Mouse (Mus musculus): ENCODE measurements around the gene Gm49368. TPM values are rescaled to one million over a fixed set of nuclear protein-coding genes. Genes with fewer than 3 reads are reported as not detected.

Gene Gm49368
- polyA plus RNA-seq, 1 experiment from 2014 or later = not detected

DNA sequence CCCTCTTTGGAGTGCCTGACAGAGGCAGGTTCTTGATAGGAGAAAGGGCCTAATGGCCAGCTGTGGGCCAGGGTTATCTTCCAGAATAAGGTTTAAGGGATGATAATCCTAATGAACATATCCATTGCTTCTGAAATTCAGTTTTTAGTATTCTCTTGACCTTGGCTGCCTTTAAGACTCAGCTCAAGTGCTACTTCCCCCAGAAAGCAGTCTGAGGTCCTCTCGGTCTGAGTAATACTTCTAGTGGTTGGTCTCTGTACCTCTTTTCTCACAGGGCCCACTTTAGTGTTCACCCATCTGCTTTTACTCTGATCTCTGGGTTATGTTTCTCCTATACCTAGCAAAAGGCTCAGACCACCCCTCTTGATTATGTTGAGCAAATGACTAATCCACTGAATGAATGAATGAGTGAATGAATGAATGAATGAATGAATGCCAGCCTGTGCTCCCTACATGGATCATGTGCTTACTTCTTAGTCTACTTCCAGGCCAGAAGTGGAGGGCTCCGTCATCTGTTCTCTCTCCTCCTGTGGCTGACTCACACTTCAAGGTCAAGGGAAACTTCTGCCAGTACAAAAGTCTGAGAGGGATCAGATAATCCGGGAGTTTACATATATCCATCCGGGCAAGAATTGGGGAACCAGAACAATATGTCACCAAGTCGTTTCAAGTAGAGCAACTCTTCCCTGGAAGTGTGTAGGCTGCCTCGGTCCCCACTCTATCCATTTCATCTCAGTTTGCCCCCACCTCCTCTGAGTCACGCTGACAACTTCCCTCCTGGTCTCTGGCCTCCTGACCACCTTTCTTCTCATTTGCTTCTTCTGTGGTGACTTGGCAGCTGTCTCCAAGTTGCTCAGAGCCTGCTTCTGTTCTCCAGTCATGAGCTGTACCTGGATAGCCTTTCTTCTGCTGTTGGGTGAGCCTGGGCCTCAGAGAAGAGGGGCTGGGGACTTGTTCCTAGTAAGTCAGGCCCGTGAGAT, 66.5 kb downstream of the Gm49368 start, which contains the start of gene Itgax:
TSS of gene Itgax (plus strand) at position 807 of the 980 bp plus-strand sequence.
- H3K4me3 ChIP-seq (ENCODE audit: low read depth, low read length) = no peak within 1 kb of the TSS
- no peaks in the 10 kb centered on the region for H3K36me3 ChIP-seq (ENCODE audit: control insufficient read depth, insufficient read depth, low read length)
- WGBS = 89% methylated on average over 8 of the region's 8 CpGs
- H3K9ac ChIP-seq (ENCODE audit: low read length) = no peak within 1 kb of the TSS
- no peaks in the 10 kb centered on the region for H3K9me3 ChIP-seq (ENCODE audit: control insufficient read depth, low read length)
- no peak within 1 kb of the TSS for H3K27ac ChIP-seq (ENCODE audit: low read depth, low read length)
- H3K27me3 ChIP-seq (ENCODE audit: control insufficient read depth, insufficient read depth, low read length) = no peaks in the 10 kb centered on the region
- H3K4me1 ChIP-seq (ENCODE audit: control insufficient read depth, insufficient read depth, low read length) = no peaks in the 10 kb centered on the region
- no peak for DNase-seq (ENCODE audit: low spot score)
- no peak within 1 kb of the TSS for H3K4me2 ChIP-seq (ENCODE audit: low read depth)
- ATAC-seq (ENCODE audit: insufficient read depth, low FRiP score, low TSS enrichment) = no peak

DNA sequence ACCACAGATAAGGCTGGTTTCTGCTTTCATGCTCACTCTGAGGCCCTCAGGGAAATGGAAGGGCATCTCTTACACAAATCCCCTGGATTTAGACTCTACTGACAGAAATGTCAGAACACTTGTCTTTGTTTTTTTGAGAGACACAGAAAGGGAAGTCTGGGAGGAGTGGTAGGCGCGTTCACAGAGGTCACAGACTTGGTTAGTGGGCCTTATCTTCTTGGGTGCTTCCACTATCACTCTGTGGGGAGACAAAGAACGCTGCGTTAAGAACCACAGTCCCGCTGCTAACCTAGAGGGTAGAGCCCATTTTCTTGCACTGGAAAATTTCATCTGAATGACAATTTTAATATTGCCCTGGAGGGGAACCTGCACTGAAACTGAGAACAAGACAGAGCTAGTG, 69.7 kb downstream of the Gm49368 start:
- Histone ChIP-seq H3K4me1 (ENCODE audit: control insufficient read depth, insufficient read depth, low read length) (no peaks in the 10 kb centered on the region), H3K4me2 (ENCODE audit: low read depth) (no peak overlapping the region), H3K36me3 (ENCODE audit: control insufficient read depth, insufficient read depth, low read length) (no peaks in the 10 kb centered on the region), H3K27ac (ENCODE audit: low read depth, low read length) (no peak overlapping the region), H3K9ac (ENCODE audit: low read length) (no peak overlapping the region), H3K4me3 (ENCODE audit: low read depth, low read length) (no peak overlapping the region), H3K27me3 (ENCODE audit: control insufficient read depth, insufficient read depth, low read length) (no peaks in the 10 kb centered on the region), H3K9me3 (ENCODE audit: control insufficient read depth, low read length) (no peaks in the 10 kb centered on the region)
- WGBS = 88% methylated on average over 5 of the region's 5 CpGs
- no peak for DNase-seq (ENCODE audit: low spot score)
- ATAC-seq (ENCODE audit: insufficient read depth, low FRiP score, low TSS enrichment) = no peak

DNA sequence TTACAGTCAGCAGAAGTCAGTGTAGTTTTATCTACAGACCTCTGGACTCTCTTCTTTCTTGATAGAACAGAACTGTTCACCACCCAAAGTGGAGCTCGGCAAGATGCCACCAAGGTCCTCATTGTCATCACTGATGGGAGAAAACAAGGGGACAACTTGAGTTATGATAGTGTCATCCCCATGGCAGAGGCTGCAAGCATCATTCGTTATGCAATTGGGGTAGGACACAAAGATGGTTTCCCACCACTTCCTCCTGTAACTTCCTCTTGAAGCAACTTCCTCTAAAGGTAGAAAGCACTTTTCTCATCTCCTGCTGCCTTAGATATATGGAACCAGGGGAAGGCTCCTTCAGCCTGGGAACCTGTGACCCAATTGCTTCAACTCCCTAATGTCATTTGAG, 71.1 kb downstream of the Gm49368 start:
- Histone ChIP-seq H3K36me3 (ENCODE audit: control insufficient read depth, insufficient read depth, low read length) (no peaks in the 10 kb centered on the region), H3K27ac (ENCODE audit: low read depth, low read length) (no peak overlapping the region), H3K4me2 (ENCODE audit: low read depth) (no peak overlapping the region), H3K9me3 (ENCODE audit: control insufficient read depth, low read length) (no peaks in the 10 kb centered on the region), H3K4me3 (ENCODE audit: low read depth, low read length) (no peak overlapping the region), H3K4me1 (ENCODE audit: control insufficient read depth, insufficient read depth, low read length) (no peaks in the 10 kb centered on the region), H3K9ac (ENCODE audit: low read length) (no peak overlapping the region), H3K27me3 (ENCODE audit: control insufficient read depth, insufficient read depth, low read length) (no peaks in the 10 kb centered on the region)
- 85% methylated on average over 2 of the region's 2 CpGs for WGBS
- no peak for ATAC-seq (ENCODE audit: insufficient read depth, low FRiP score, low TSS enrichment)
- no peak for DNase-seq (ENCODE audit: low spot score)

DNA sequence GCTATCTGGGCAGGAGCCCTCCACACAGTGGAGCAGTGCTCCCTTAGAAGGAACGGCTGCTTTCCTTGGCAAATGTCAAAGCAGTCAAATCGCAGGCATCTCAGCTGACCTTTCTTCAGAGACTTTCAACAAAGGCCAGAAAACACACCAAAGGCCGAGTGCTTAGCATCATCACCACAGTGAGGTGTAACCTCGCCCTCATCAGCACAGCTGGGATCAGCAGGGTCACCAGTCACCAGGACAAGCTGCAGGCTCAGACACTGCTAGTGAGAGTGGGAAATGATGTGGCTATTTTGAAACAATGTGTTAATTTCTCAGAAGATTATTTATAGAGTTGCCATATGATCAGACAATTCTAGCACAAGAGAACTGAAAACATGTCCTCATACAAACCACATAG, 74.4 kb downstream of the Gm49368 start:
- H3K27ac ChIP-seq (ENCODE audit: low read depth, low read length) = no peak overlapping the region
- H3K4me2 ChIP-seq (ENCODE audit: low read depth) = no peak overlapping the region
- ATAC-seq (ENCODE audit: insufficient read depth, low FRiP score, low TSS enrichment) (no peak), DNase-seq (ENCODE audit: low spot score) (no peak)
- no peaks in the 10 kb centered on the region for H3K27me3 ChIP-seq (ENCODE audit: control insufficient read depth, insufficient read depth, low read length)
- no peaks in the 10 kb centered on the region for H3K36me3 ChIP-seq (ENCODE audit: control insufficient read depth, insufficient read depth, low read length)
- no peak overlapping the region for H3K9ac ChIP-seq (ENCODE audit: low read length)
- no peaks in the 10 kb centered on the region for H3K9me3 ChIP-seq (ENCODE audit: control insufficient read depth, low read length)
- WGBS = 45% methylated on average over 4 of the region's 4 CpGs
- no peaks in the 10 kb centered on the region for H3K4me1 ChIP-seq (ENCODE audit: control insufficient read depth, insufficient read depth, low read length)
- no peak overlapping the region for H3K4me3 ChIP-seq (ENCODE audit: low read depth, low read length)

DNA sequence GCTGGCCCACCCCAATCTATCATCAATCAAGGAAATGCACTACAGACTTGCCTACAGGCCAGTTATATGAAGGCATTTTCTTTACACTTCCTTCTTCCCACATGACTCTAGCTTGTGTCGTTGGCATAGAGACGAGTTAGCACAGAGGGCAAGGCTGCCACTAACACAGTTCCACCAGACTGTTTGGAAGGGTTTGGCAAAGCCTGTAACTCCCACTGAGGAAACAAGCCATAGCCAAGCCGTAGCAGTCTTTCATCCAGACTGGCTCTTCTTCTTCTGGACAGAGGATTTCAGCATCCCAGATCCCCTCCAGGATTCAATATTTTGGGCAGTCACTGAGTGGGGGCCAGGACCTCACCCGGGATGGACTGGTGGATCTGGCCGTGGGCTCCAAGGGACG, 77.1 kb downstream of the Gm49368 start:
- H3K27me3 ChIP-seq (ENCODE audit: control insufficient read depth, insufficient read depth, low read length) = no peaks in the 10 kb centered on the region
- no peak for ATAC-seq (ENCODE audit: insufficient read depth, low FRiP score, low TSS enrichment)

DNA sequence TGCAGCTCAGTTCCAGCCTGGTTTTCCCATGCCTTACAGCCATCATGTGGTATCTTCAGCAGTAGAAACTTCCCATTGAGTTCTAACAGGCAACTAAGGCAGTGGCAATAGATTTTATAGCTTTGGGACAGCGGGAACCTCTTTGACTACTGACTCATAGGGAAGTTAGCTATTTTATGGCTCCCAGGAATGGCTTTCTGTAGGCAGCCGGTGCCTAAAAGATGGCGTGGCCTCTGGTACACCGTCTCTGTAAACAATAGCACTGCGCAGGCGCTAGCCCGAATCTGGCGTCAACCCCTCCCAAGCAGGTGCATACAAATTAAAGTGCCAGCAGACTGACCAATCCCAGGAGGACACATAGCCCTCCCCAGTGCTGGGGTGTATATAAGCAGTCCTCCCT, 88.5 kb downstream of the Gm49368 start:
- H3K9me3 ChIP-seq (ENCODE audit: control insufficient read depth, low read length) = no peaks in the 10 kb centered on the region
- H3K9ac ChIP-seq (ENCODE audit: low read length) = no peak overlapping the region
- no peak for DNase-seq (ENCODE audit: low spot score)
- no peaks in the 10 kb centered on the region for H3K36me3 ChIP-seq (ENCODE audit: control insufficient read depth, insufficient read depth, low read length)
- no peaks in the 10 kb centered on the region for H3K27me3 ChIP-seq (ENCODE audit: control insufficient read depth, insufficient read depth, low read length)
- H3K4me1 ChIP-seq (ENCODE audit: control insufficient read depth, insufficient read depth, low read length) = no peaks in the 10 kb centered on the region
- WGBS = 60% methylated on average over 8 of the region's 8 CpGs
- ATAC-seq (ENCODE audit: insufficient read depth, low FRiP score, low TSS enrichment) = no peak
- H3K27ac ChIP-seq (ENCODE audit: low read depth, low read length) = no peak overlapping the region
- no peak overlapping the region for H3K4me2 ChIP-seq (ENCODE audit: low read depth)
- no peak overlapping the region for H3K4me3 ChIP-seq (ENCODE audit: low read depth, low read length)

More for the DNA sequence above, 77.1 kb downstream of the Gm49368 start:
- H3K9me3 ChIP-seq (ENCODE audit: control insufficient read depth, low read length) = no peaks in the 10 kb centered on the region
- DNase-seq (ENCODE audit: low spot score) = no peak
- no peak overlapping the region for H3K9ac ChIP-seq (ENCODE audit: low read length)
- no peaks in the 10 kb centered on the region for H3K4me1 ChIP-seq (ENCODE audit: control insufficient read depth, insufficient read depth, low read length)
- no peak overlapping the region for H3K4me3 ChIP-seq (ENCODE audit: low read depth, low read length)
- no peaks in the 10 kb centered on the region for H3K36me3 ChIP-seq (ENCODE audit: control insufficient read depth, insufficient read depth, low read length)
- H3K4me2 ChIP-seq (ENCODE audit: low read depth) = no peak overlapping the region
- H3K27ac ChIP-seq (ENCODE audit: low read depth, low read length) = no peak overlapping the region
- WGBS = 91% methylated on average over 6 of the region's 6 CpGs

DNA sequence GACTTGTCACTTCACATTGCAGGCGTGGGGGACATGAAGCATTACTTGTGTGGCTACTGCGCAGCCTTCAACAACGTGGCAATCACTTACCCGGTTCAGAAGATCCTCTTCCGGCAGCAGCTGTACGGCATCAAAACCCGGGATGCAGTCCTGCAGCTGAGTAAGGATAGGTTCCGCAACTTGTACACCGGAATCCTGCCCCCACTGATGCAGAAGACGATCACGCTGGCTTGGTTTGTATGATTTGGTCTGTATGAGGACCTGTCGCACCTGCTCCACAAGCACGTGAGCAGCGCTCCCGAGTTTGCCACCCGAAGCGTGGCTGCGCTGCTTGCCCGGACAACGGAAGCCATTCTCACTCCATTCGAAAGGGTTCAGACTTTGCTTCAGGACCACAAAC, 91.6 kb downstream of the Gm49368 start, which contains the start of gene Itgad:
TSS of gene Itgad (plus strand) at position 301 of the 400 bp plus-strand sequence.
- no peaks in the 10 kb centered on the region for H3K4me1 ChIP-seq (ENCODE audit: control insufficient read depth, insufficient read depth, low read length)
- DNase-seq (ENCODE audit: low spot score) = no peak
- no peak within 1 kb of the TSS for H3K4me3 ChIP-seq (ENCODE audit: low read depth, low read length)
- no peak within 1 kb of the TSS for H3K4me2 ChIP-seq (ENCODE audit: low read depth)
- H3K9me3 ChIP-seq (ENCODE audit: control insufficient read depth, low read length) = no peaks in the 10 kb centered on the region
- H3K9ac ChIP-seq (ENCODE audit: low read length) = no peak within 1 kb of the TSS
- H3K27ac ChIP-seq (ENCODE audit: low read depth, low read length) = no peak within 1 kb of the TSS
- ATAC-seq (ENCODE audit: insufficient read depth, low FRiP score, low TSS enrichment) = no peak
- 95% methylated on average over 21 of the region's 21 CpGs for WGBS
- H3K36me3 ChIP-seq (ENCODE audit: control insufficient read depth, insufficient read depth, low read length) = no peaks in the 10 kb centered on the region
- no peaks in the 10 kb centered on the region for H3K27me3 ChIP-seq (ENCODE audit: control insufficient read depth, insufficient read depth, low read length)

DNA sequence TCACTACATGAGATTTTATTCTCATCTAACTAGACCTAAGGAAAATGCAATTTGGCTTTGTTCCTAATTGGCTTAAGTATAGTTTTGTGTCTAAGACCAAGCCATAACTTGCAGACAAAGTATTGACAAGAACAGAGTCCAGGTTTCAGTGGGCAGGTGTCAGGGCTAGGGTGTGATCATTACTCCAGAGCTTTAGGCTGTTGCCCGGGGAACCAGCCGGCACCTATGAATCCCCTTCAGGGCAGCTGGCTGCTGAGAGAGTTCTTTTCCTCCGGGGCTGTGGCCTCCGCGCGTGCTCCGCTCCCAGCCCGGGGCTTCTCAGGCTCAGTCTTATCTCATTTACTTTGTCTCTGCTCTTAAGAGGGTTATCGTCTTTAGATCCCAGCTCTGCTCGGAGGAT, 92.4 kb downstream of the Gm49368 start:
- 86% methylated on average over 10 of the region's 10 CpGs for WGBS
- Histone ChIP-seq H3K9ac (ENCODE audit: low read length) (no peak overlapping the region), H3K4me3 (ENCODE audit: low read depth, low read length) (no peak overlapping the region)

More for the DNA sequence above, 92.4 kb downstream of the Gm49368 start:
- no peaks in the 10 kb centered on the region for H3K36me3 ChIP-seq (ENCODE audit: control insufficient read depth, insufficient read depth, low read length)
- DNase-seq (ENCODE audit: low spot score) = no peak
- no peaks in the 10 kb centered on the region for H3K4me1 ChIP-seq (ENCODE audit: control insufficient read depth, insufficient read depth, low read length)
- no peaks in the 10 kb centered on the region for H3K9me3 ChIP-seq (ENCODE audit: control insufficient read depth, low read length)
- ATAC-seq (ENCODE audit: insufficient read depth, low FRiP score, low TSS enrichment) = no peak
- H3K27me3 ChIP-seq (ENCODE audit: control insufficient read depth, insufficient read depth, low read length) = no peaks in the 10 kb centered on the region
- no peak overlapping the region for H3K4me2 ChIP-seq (ENCODE audit: low read depth)
- no peak overlapping the region for H3K27ac ChIP-seq (ENCODE audit: low read depth, low read length)
